Mouse (Mus musculus) olfactory bulb, adult 2 months (tissue): Measurements from ENCODE around the gene Ficd.

Experiments
- CTCF ChIP-seq: fragments of 200-500 bp; IDR thresholded peaks from 2 replicates; pipeline ENCODE4 v1.5.1; 2012; ENCODE audit warnings: low read depth, mild to moderate bottlenecking, low read length, moderate library complexity; ENCODE audit not compliant: insufficient read depth
- POLR2A ChIP-seq: fragments of 200-500 bp; IDR thresholded peaks from 2 replicates; pipeline ENCODE4 v1.6.1; 2012; ENCODE audit warnings: mild to moderate bottlenecking, low read depth, low read length, moderate library complexity; ENCODE audit not compliant: insufficient read depth

- TF ChIP-seq CTCF (no peak), POLR2A (no peak)
Measured at GRCm38 (mm10) chr5:113788645-113789044, 53.0 kb downstream of the Ficd start.
